Mouse (Mus musculus) lung, adult 2 months (tissue): ENCODE measurements around the gene Ammecr1. TPM values are rescaled to one million over a fixed set of nuclear protein-coding genes. Genes with fewer than 3 reads are reported as not detected.
A peak's percentile ranks its signal among the peaks of the same experiment; 100 is the strongest.

ENCODE experiments used
- DNase-seq: peaks from one replicate; pipeline ENCODE4 v3.0.0; 2022
- H3K4me1 ChIP-seq: fragments of 200-500 bp; 2 replicates; pipeline ENCODE4 v1.6.1; 2011; ENCODE audit warnings: low read length; ENCODE audit not compliant: control insufficient read depth, insufficient read depth
- H3K4me3 ChIP-seq: fragments of 200-500 bp; replicated peaks from 2 replicates; pipeline ENCODE3; 2011; ENCODE audit warnings: low read depth, mild to moderate bottlenecking, control low read depth, low read length; ENCODE audit errors: extremely low read depth
- CTCF ChIP-seq: fragments of 200-500 bp; IDR thresholded peaks from 2 replicates; pipeline ENCODE4 v1.5.1; 2011; ENCODE audit warnings: mild to moderate bottlenecking, low read length, control low read depth; ENCODE audit not compliant: insufficient read depth
- POLR2A ChIP-seq: fragments of 200-500 bp; IDR thresholded peaks from 2 replicates; pipeline ENCODE4 v1.6.1; 2011; ENCODE audit warnings: low read depth, mild to moderate bottlenecking, control low read depth, low read length, borderline replicate concordance; ENCODE audit errors: extremely low read depth
- WGBS: fragments of 180-500 bp; shearing (Covaris S2); methylation state at CpG from one replicate; pipeline ENCODE4 v1.1.7; 2018; 5-methylcytosine and 5-hydroxymethylcytosine counted together
- polyA plus RNA-seq: library from polyadenylated mRNA; depleted of rRNA; stranded (reverse); fragments of >200 nt; gene quantifications from 2 replicates; pipeline ENCODE4 v1.2.3, GENCODE M21; 2012

Gene Ammecr1
- polyA plus RNA-seq, 1 experiment: 1.1 TPM

- no peak for DNase-seq
- Histone ChIP-seq H3K4me3 (no peak overlapping the region), H3K4me1 (no peaks in the 10 kb centered on the region; the same call in 1 of the 2 replicates)
- TF ChIP-seq POLR2A (no peak), CTCF (no peak)
- WGBS: 80% methylated on average over 13 of the region's 13 CpGs
Measured at GRCm38 (mm10) chrX:142833164-142833796, 133.2 kb downstream of the Ammecr1 start.

GRCm38 (mm10) chrX:142832221-142832620 lies 134.3 kb downstream of the Ammecr1 start:
- 61% methylated on average over 3 of the region's 3 CpGs for WGBS
- Histone ChIP-seq H3K4me1 (no peaks in the 10 kb centered on the region; the same call in 1 of the 2 replicates), H3K4me3 (no peak overlapping the region)
- no peak for TF ChIP-seq POLR2A
- TF ChIP-seq CTCF: no peak
- DNase-seq: no peak

- Histone ChIP-seq H3K4me1 (no peaks in the 10 kb centered on the region; the same call in 1 of the 2 replicates), H3K4me3 (no peak overlapping the region)
- TF ChIP-seq CTCF (no peak), POLR2A (no peak)
- WGBS: 88% methylated on average over 6 of the region's 6 CpGs
- no peak for DNase-seq
Measured at GRCm38 (mm10) chrX:142830572-142830971, 136.0 kb downstream of the Ammecr1 start.

GRCm38 (mm10) chrX:142829866-142830470 lies 136.6 kb downstream of the Ammecr1 start:
- Histone ChIP-seq H3K4me3 (no peak overlapping the region), H3K4me1 (no peaks in the 10 kb centered on the region; the same call in 1 of the 2 replicates)
- WGBS: 73% methylated on average over 12 of the region's 12 CpGs
- no peak for DNase-seq
- TF ChIP-seq POLR2A: no peak
- TF ChIP-seq CTCF: no peak

- no peaks in the 10 kb centered on the region; the same call in 1 of the 2 replicates for H3K4me1 ChIP-seq
- no peak overlapping the region for H3K4me3 ChIP-seq
- 80% methylated on average over 2 of the region's 2 CpGs for WGBS
- DNase-seq: no peak
- TF ChIP-seq CTCF (no peak), POLR2A (no peak)
Measured at GRCm38 (mm10) chrX:142829267-142829666, 137.3 kb downstream of the Ammecr1 start.

- no peak for TF ChIP-seq CTCF
- no peak for TF ChIP-seq POLR2A
- 55% methylated on average over 13 of the region's 13 CpGs for WGBS
- Histone ChIP-seq H3K4me1 (no peaks in the 10 kb centered on the region; the same call in 1 of the 2 replicates), H3K4me3 (no peak overlapping the region)
- no peak for DNase-seq
Measured at GRCm38 (mm10) chrX:142828184-142828908, 138.2 kb downstream of the Ammecr1 start.

- Histone ChIP-seq H3K4me3 (no peak overlapping the region), H3K4me1 (no peaks in the 10 kb centered on the region; the same call in 1 of the 2 replicates)
- DNase-seq: no peak
- TF ChIP-seq CTCF: no peak
- no peak for TF ChIP-seq POLR2A
- WGBS: 29% methylated on average over 1 of the region's 1 CpGs
Measured at GRCm38 (mm10) chrX:142827644-142828043, 138.9 kb downstream of the Ammecr1 start.

GRCm38 (mm10) chrX:142825309-142825708 lies 141.2 kb downstream of the Ammecr1 start:
- TF ChIP-seq CTCF (no peak), POLR2A (no peak)
- no peaks in the 10 kb centered on the region; the same call in 1 of the 2 replicates for H3K4me1 ChIP-seq
- no peak overlapping the region for H3K4me3 ChIP-seq
- 64% methylated on average over 1 of the region's 1 CpGs for WGBS
- no peak for DNase-seq

- DNase-seq: no peak
- Histone ChIP-seq H3K4me3 (no peak overlapping the region), H3K4me1 (no peaks in the 10 kb centered on the region)
- TF ChIP-seq CTCF (peak; percentile 38), POLR2A (no peak)
- WGBS: 32% methylated on average over 3 of the region's 3 CpGs
Measured at GRCm38 (mm10) chrX:142821846-142822245, 144.7 kb downstream of the Ammecr1 start.
